Mouse (Mus musculus) heart, adult 9 months (tissue): ENCODE measurements around the gene Fars2.

Experiments
- DNase-seq, 2 experiments: peaks; one replicate each; pipeline ENCODE4 v3.0.0; 2022; ENCODE audit warnings: low spot score in 2 of 2

The Fars2 gene

GRCm38 (mm10) chr13:36680690-36681355, 563.6 kb downstream of the Fars2 start:
- no peak for DNase-seq

GRCm38 (mm10) chr13:36683581-36683980, 566.4 kb downstream of the Fars2 start:
- no peak for DNase-seq

- DNase-seq: peak; percentile 56 to 59
Observed at GRCm38 (mm10) chr13:36695516-36696201, 578.4 kb downstream of the Fars2 start.

- peak; percentile 67 to 72 for DNase-seq
Observed at GRCm38 (mm10) chr13:36696351-36696771, 579.1 kb downstream of the Fars2 start.

DNA sequence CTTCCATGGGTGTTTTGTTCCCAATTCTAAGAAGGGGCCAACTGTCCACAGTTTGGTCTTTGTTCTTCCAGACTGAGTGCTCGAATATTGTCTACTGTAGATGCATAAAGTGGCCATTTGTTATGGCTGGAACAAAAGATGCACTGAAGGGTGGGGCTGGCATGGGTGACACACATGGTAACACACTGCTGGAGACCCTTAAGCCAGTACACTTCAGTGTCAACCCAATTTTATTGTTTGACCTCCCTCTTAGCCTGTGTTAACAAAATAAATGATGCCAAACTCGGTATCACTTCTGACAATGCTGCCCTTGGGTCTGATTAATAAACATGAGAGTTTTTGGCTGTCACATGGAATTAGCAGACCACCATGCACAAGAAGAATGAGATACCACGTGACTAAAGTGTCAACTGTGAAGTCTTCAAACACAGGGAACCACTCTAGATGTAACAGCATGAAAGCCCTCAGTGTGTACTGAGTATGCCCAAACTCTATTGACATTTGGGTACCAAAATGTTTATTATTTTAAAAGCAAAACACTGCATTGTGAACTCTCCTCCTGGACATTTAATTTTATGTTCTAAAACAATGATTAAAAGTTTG, 590.0 kb downstream of the Fars2 start:
- DNase-seq: no peak

DNA sequence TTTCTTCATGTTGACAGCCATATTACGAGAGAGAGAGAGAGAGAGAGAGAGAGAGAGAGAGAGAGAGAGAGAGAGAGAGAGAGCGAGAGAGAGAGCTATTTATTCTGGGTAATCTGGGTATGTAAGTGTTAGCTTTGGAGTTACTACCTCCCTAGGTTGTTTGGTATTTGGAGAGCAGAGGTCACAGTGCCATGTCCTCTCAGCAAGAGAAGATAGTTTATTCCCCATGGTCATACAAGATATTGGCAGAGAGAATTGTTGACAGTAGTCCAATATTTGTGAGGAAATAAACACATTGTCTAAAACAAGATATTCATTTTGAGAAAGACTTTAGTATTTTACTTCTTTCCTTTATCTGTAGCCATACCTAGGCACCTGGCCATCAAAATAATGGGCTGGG, 596.9 kb downstream of the Fars2 start:
- DNase-seq: no peak

- DNase-seq: no peak
Observed at GRCm38 (mm10) chr13:36716708-36717107, 599.5 kb downstream of the Fars2 start.

DNA sequence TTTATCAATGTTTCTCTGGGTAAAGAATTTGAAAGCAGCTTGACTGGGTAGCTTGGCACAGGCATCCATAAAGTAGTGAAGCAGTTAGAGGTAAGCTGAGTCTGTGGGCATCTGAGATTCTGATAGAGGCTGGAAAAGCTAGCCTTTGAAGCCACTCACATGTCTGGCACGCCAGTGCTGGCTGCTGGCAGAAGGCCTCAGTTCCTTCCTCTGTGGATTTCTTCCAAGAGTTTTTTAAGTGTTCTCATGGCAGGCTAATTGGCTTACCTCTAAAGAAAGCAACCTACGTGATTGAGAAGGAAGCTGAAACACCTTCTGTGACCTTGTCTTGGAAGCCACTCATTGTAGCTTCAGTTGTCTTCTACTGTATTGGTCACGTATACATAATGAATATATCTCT, 600.2 kb downstream of the Fars2 start:
- peak; percentile 26 to 54 for DNase-seq

- no peak for DNase-seq
Observed at GRCm38 (mm10) chr13:36720297-36721017, 603.2 kb downstream of the Fars2 start.

- DNase-seq: no peak
Observed at GRCm38 (mm10) chr13:36722309-36722708, 605.1 kb downstream of the Fars2 start.

DNA sequence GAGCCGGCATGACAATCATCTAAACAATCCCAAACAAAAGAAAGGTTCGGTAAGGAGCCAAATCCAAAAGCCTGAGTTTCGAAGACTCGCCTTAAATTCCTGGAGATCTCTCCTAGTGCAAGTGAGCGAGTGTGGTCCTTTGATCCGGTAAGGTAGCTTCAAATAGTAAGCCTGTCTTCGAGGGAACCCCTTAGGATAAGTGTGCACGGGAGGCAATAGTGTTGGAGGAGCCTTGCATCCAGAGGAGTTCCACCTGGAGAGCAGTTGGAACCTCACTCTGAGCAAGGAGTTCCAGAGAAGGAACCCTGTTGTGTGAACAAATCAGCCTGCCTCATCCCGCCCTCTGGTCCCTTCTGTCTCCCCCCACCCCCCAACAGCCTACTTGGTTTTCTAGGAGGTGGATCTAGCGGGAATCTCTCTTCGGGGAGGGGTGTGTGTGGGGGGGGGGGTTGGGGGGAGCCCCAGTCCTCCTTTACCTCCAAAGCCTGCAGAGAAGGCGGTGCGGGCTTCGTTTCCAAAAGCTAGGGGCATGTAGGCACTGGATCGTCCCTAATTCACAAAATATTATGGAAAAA, 606.6 kb downstream of the Fars2 start:
- DNase-seq: no peak

- DNase-seq: no peak
Observed at GRCm38 (mm10) chr13:36724533-36725470, 607.6 kb downstream of the Fars2 start.

DNA sequence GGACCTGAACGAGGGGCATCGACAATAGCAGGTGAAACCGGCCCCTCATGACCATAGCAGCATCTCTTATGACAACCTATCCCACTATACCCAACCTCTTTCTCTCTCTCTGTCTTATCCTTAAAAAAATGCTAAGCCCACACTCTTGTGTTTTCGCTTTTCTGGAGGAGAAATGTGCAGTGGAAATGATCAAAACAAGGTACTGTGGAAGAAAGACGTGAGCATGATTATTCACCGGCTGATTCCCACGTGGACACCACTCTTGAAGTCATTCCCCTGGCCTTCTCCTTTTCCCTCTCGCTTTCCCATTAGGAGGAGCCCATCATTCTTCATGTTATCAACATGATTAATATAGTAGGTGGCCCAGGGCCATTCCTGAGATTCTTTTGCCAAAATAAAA, 608.7 kb downstream of the Fars2 start:
- DNase-seq: no peak

GRCm38 (mm10) chr13:36726551-36726950, 609.3 kb downstream of the Fars2 start:
- DNase-seq: no peak

GRCm38 (mm10) chr13:36726951-36727778, 610.0 kb downstream of the Fars2 start:
- no peak for DNase-seq

DNA sequence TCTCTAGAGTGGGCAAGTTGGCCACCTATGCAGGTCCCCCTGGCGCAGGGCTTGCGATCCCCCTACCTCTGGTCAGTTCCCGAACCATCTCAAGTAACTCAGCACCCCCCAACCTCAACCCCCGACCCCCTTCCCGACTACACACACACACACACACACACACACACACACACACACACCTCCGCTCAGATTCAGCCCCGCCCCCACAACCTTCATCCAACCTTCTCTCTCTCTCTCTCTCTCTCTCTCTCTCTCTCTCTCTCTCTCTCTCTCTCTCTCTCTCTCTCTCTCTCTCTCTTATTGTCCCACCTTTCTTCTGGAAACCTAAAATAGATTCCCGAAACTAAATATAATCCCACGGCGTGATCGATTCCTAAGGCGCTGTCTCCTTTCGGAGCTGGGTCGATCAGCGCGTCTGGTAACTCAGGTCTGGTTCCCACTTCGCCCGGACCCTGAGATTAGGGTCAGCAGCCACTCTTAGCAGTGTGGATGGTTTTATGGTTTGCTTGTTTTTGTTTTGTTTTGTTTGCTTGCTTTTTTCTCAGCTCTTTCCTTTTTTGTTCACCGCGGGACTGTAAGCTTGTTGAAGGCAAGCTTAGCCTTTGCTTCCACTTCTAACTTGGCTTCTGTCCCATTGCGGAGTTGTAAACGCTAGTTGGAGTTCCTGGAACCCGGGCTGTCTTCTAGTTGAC, 610.7 kb downstream of the Fars2 start:
- no peak for DNase-seq

DNA sequence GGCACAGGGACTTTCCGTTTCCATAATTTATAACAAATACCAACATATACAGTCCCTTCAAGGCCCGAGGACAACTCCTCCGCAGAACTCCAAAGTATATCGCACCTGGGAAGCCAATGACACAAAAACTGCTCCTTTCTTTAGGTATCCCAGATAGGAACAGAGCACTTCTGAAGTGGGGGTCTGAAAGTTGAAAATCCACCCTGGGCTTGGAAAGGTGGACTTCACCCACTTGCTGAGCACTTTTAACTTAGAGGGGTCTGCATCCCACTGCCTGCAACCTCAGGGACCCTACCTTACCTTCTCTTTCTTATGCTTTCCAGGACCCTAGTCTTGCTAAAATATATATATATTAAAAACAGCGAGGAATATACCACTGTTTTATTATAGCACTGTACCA, 611.3 kb downstream of the Fars2 start:
- no peak for DNase-seq

DNA sequence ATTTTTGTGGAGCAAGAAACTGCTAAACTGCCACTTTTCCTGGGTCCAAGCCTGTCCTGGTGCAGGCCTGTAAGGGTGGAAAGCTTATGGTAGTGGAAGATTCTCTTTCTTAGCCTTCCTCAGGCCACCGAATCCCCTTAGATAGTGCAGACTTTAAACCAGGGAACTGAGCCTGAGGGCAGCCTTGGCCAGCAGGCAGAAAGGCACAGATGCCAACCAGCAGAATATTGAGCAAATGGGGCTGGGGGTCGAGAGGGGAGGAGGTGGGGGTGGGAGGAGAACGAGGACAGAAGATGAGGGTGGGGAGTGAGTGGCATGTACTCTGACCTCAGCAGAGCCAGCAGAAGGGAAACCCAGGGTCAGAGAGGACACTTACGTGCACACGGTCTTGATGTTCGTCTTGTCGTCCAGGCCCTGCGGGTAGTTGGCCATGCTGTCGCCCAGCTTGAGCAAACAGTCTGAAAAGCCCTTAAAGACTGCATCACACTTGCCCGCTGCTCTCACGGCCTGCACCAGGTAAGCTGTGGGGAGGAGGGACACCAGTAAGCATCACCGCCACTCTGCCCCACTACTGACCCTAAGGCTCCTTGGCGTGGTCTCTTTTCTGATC, 612.6 kb downstream of the Fars2 start:
- no peak for DNase-seq

DNA sequence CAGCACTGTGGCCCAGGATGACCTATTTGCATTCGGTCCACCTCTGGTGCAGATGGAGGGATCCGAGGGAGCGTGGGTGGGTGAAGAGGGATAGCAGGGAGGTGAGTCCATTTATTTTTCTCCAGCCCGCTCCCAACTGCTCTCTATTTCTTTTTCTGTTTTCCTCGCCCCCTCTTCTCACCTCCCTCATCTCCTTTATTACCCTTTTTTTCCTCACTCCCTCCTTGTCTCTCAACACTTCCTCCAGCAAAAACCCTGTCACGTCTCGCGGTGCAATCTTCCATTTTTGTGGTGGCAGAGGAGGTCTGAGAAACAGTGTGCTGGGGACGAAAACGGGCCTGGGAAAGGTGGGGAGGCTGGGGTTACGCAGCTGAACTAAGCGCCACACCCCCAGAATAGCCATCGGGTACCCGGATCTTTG, 613.1 kb downstream of the Fars2 start:
- no peak for DNase-seq
